ENCODE assay signal across 17 mouse cellular contexts in genomic region chr8:125065596-125065995, GRCm38 (mm10).
"Had no signal": no experiment of that assay in that cellular context is flagged by ENCODE, and none has a peak within 500 bp of the region (broad histone marks: within the 10 kb centered on the region; RNA-seq: fewer than 3 reads in every experiment).

No protein-coding gene starts in this region.

- H3K4me2 ChIP-seq: limb, embryonic 12.5 days; limb, embryonic 15.5 days; liver, embryonic 11.5 days; lung, embryonic 14.5 days; midbrain, embryonic 13.5 days had no signal

- DNase-seq: kidney, postnatal 25 days; left cerebral cortex, postnatal 4 days; liver, postnatal 0 days; lung, embryonic 14.5 days; thymus, adult 2 months; thymus, postnatal 14 days; thymus, postnatal 4 days had no signal

- H3K27me3 ChIP-seq: limb, embryonic 15.5 days had no signal

- H3K4me3 ChIP-seq: limb, embryonic 12.5 days; limb, embryonic 15.5 days; megakaryocyte, embryonic 14.5 days; midbrain, embryonic 10.5 days; midbrain, embryonic 13.5 days had no signal

- H3K36me3 ChIP-seq: limb, embryonic 12.5 days; limb, embryonic 15.5 days; midbrain, embryonic 10.5 days; midbrain, embryonic 13.5 days had no signal

- ATAC-seq: liver, postnatal 0 days; lung, postnatal 0 days had no signal

- H3K9ac ChIP-seq: limb, embryonic 12.5 days; limb, embryonic 15.5 days; liver, embryonic 14.5 days; liver, postnatal 0 days; lung, embryonic 14.5 days; midbrain, embryonic 13.5 days had no signal

- H3K27ac ChIP-seq: kidney, postnatal 0 days; limb, embryonic 12.5 days; limb, embryonic 15.5 days; liver, embryonic 14.5 days; midbrain, embryonic 10.5 days; midbrain, embryonic 13.5 days; stomach, postnatal 0 days had no signal

- H3K9me3 ChIP-seq: limb, embryonic 12.5 days; limb, embryonic 15.5 days; megakaryocyte, embryonic 14.5 days; midbrain, embryonic 10.5 days; midbrain, embryonic 13.5 days had no signal
